Comparison of ENCODE assay signal across 9 mouse cellular contexts in genomic region chr16:45098186-45098885, GRCm38 (mm10). TPM values are rescaled to one million over a fixed set of nuclear protein-coding genes. Genes with fewer than 3 reads are reported as not detected.
DNase-seq lines count a peak whose midpoint lies in the region; ATAC-seq and TF ChIP-seq lines count a peak whose summit lies in the region.
"Had no signal": no experiment of that assay in that cellular context is flagged by ENCODE, and none has a peak within 500 bp of the region (broad histone marks: within the 10 kb centered on the region; RNA-seq: fewer than 3 reads in every experiment).

No protein-coding gene starts in this region.

- peak overlapping the region; percentile 59 for H3K4me2 ChIP-seq in heart, embryonic 15.5 days
- H3K4me2 ChIP-seq in lung, embryonic 14.5 days = peak overlapping the region; percentile 65
- peak overlapping the region; percentile 18 for H3K4me2 ChIP-seq in forebrain, embryonic 15.5 days (replicated peaks)
- H3K4me2 ChIP-seq in stomach, embryonic 15.5 days = peak overlapping the region; percentile 51

- WGBS in heart, embryonic 15.5 days = 55% methylated on average over 10 of the region's 10 CpGs
- WGBS in lung, embryonic 14.5 days = 41% methylated on average over 10 of the region's 10 CpGs
- 48% methylated on average over 10 of the region's 10 CpGs for WGBS in forebrain, embryonic 15.5 days
- 36% methylated on average over 10 of the region's 10 CpGs for WGBS in stomach, embryonic 15.5 days

- H3K27ac ChIP-seq in heart, embryonic 15.5 days = no peak overlapping the region
- H3K27ac ChIP-seq in lung, embryonic 14.5 days (ENCODE audit: low read depth) = no peak overlapping the region
- H3K27ac ChIP-seq in forebrain, embryonic 15.5 days (replicated peaks) = peak overlapping the region; percentile 55
- peak overlapping the region; percentile 61; the same call in 1 of the 2 replicates for H3K27ac ChIP-seq in stomach, embryonic 15.5 days
- H3K27ac ChIP-seq: macrophage had no signal

- no peak for TF ChIP-seq CTCF in lung, embryonic 14.5 days (IDR thresholded peaks at IDR 0.05; ENCODE audit: low read depth)

- ATAC-seq in heart, embryonic 15.5 days (replicated peaks; ENCODE audit: insufficient number of reproducible peaks, insufficient read depth, low FRiP score, low read depth) = no peak
- ATAC-seq in lung, embryonic 14.5 days (ENCODE audit: insufficient read depth) = peak; percentile 78
- peak; percentile 67 for ATAC-seq in forebrain, embryonic 15.5 days (replicated peaks)
- ATAC-seq in stomach, embryonic 15.5 days (ENCODE audit: insufficient read depth, low FRiP score, low read depth) = 0 out of 2 replicates have a peak, but pooled peaks have one; percentile 36

- no peaks in the 10 kb centered on the region for H3K36me3 ChIP-seq in heart, embryonic 15.5 days
- no peaks in the 10 kb centered on the region for H3K36me3 ChIP-seq in lung, embryonic 14.5 days (ENCODE audit: insufficient read depth)
- no peaks in the 10 kb centered on the region for H3K36me3 ChIP-seq in forebrain, embryonic 15.5 days
- H3K36me3 ChIP-seq in stomach, embryonic 15.5 days = no peaks in the 10 kb centered on the region

- H3K9ac ChIP-seq in heart, embryonic 15.5 days = 0 out of 2 replicates have a peak overlapping the region, but pooled peaks have one; percentile 7
- H3K9ac ChIP-seq in lung, embryonic 14.5 days = no peak overlapping the region
- no peak overlapping the region for H3K9ac ChIP-seq in forebrain, embryonic 15.5 days (replicated peaks)
- H3K9ac ChIP-seq in stomach, embryonic 15.5 days = no peak overlapping the region

- H3K9me3 ChIP-seq in heart, embryonic 15.5 days (replicated peaks) = no peaks in the 10 kb centered on the region
- no peaks in the 10 kb centered on the region for H3K9me3 ChIP-seq in lung, embryonic 14.5 days (ENCODE audit: low read depth, low read length)
- H3K9me3 ChIP-seq in forebrain, embryonic 15.5 days = no peaks in the 10 kb centered on the region
- no peaks in the 10 kb centered on the region for H3K9me3 ChIP-seq in stomach, embryonic 15.5 days

- no peaks in the 10 kb centered on the region for H3K27me3 ChIP-seq in heart, embryonic 15.5 days
- no peaks in the 10 kb centered on the region for H3K27me3 ChIP-seq in lung, embryonic 14.5 days (ENCODE audit: insufficient read depth, low read length)
- H3K27me3 ChIP-seq in forebrain, embryonic 15.5 days = no peaks in the 10 kb centered on the region
- no peaks in the 10 kb centered on the region for H3K27me3 ChIP-seq in stomach, embryonic 15.5 days (replicated peaks)

- H3K4me3 ChIP-seq in heart, embryonic 15.5 days = peak overlapping the region; percentile 16
- peak overlapping the region; percentile 13; the same call in 1 of the 2 replicates for H3K4me3 ChIP-seq in lung, embryonic 14.5 days (ENCODE audit: low read depth, low read length)
- H3K4me3 ChIP-seq in forebrain, embryonic 15.5 days = 0 out of 2 replicates have a peak overlapping the region, but pooled peaks have one; percentile 9
- peak overlapping the region; percentile 11; the same call in 1 of the 2 replicates for H3K4me3 ChIP-seq in stomach, embryonic 15.5 days (replicated peaks)

- no peak for DNase-seq in heart, adult 11 months
- DNase-seq in lung, embryonic 14.5 days = peak; percentile 71
- no peak for DNase-seq in lung, postnatal 10 days
- no peak for DNase-seq in adrenal gland, postnatal 14 days
- DNase-seq in ovary, postnatal 14 days (ENCODE audit: low spot score) = no peak

- peaks cover 64% of the 10 kb centered on the region for H3K4me1 ChIP-seq in heart, embryonic 15.5 days (replicated peaks)
- H3K4me1 ChIP-seq in lung, embryonic 14.5 days (ENCODE audit: insufficient read depth) = peaks cover 14% of the 10 kb centered on the region; the same call in 1 of the 2 replicates
- H3K4me1 ChIP-seq in forebrain, embryonic 15.5 days = peaks cover 32% of the 10 kb centered on the region
- H3K4me1 ChIP-seq in stomach, embryonic 15.5 days = 0 out of 2 replicates have a peak, but pooled peaks cover under 1% of the 10 kb centered on the region

RNA-seq across cellular contexts. Expression of gene Ccdc80, which starts 5.1 kb away (rescaled TPM):
- 110 and 113 TPM in 2 replicates for polyA plus RNA-seq in heart, embryonic 15.5 days (2015; fragmentation: Nextera tagmentation; extraction: Ambion mirVana)
- polyA plus RNA-seq in lung, embryonic 14.5 days (2014; fragmentation: Nextera tagmentation; extraction: Ambion mirVana) = 71.1 and 72.0 TPM in 2 replicates
- 26.3 and 26.5 TPM in 2 replicates for polyA plus RNA-seq in forebrain, embryonic 15.5 days (2015; fragmentation: Nextera tagmentation; extraction: Ambion mirVana)
- 93.9 and 98.3 TPM in 2 replicates for polyA plus RNA-seq in stomach, embryonic 15.5 days (2015; fragmentation: Nextera tagmentation; extraction: Ambion mirVana)
- 46.9 and 47.7 TPM in 2 replicates for total RNA-seq in adrenal gland, postnatal 14 days (2021)

Comparison
In these comparisons a context has a peak if more than half of its experiments do, and no peak if none do; other contexts are left out.
1. H3K27ac ChIP-seq: peak in forebrain, embryonic 15.5 days (single experiment) and stomach, embryonic 15.5 days (single experiment); none in heart, embryonic 15.5 days (single experiment) and lung, embryonic 14.5 days (single experiment).
2. Peak in every context shown above with its lines, with median percentiles within 50 percentile points of each other: H3K4me2 ChIP-seq and H3K4me3 ChIP-seq.